Comparison of ENCODE assay signal across 18 mouse cellular contexts in the genomic region with DNA sequence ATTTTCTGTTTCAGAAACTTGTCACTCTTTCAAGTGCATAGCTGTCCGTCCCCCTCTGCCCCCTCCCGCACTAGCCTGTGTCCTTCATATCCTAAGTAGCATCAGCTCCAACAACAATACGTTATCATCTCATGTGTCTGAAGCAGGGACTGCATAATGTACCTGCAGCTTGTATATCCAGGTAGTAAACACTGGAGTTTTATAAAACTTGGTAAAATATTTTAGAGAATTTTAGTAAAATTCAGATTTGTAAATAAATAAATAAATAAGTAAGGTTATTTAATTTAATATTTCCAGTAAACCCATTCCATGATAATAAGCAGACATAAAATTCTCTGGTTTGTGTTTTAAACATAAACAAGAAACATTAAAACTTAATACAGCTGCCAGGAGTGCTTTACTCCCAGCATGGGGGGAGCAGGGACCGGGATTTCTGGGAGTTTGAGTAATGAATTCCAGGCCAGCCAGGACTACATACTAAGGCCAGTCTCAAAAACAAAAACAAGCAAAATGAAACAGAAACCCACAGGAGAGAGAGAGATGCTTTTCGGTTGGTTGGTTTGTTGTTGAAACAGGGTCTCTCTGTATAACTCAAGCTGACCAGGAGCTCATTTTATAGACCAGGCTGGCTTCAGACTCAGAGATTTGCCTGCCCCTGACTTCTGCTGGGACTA.
DNase-seq lines count a peak whose midpoint lies in the region; ATAC-seq lines count a peak whose summit lies in the region.
"Had no signal": no experiment of that assay in that cellular context is flagged by ENCODE, and none has a peak within 500 bp of the region (broad histone marks: within the 10 kb centered on the region; RNA-seq: fewer than 3 reads in every experiment).

No protein-coding gene starts in this region.

- WGBS in embryonic facial prominence, embryonic 11.5 days, result 56% methylated on average over 5 of the region's 5 CpGs
- WGBS in embryonic facial prominence, embryonic 10.5 days, result 64% methylated on average over 5 of the region's 5 CpGs
- WGBS in hindbrain, embryonic 15.5 days, result 74% methylated on average over 5 of the region's 5 CpGs
- WGBS in hindbrain, embryonic 12.5 days, result 69% methylated on average over 5 of the region's 5 CpGs
- WGBS in liver, embryonic 11.5 days, result 81% methylated on average over 5 of the region's 5 CpGs

- no peaks in the 10 kb centered on the region for H3K9me3 ChIP-seq in embryonic facial prominence, embryonic 11.5 days (replicated peaks; ENCODE audit: control insufficient read depth, low read length)
- H3K9me3 ChIP-seq in embryonic facial prominence, embryonic 10.5 days, result no peaks in the 10 kb centered on the region
- H3K9me3 ChIP-seq in hindbrain, embryonic 15.5 days, result no peaks in the 10 kb centered on the region
- H3K9me3 ChIP-seq in hindbrain, embryonic 12.5 days (replicated peaks), result no peaks in the 10 kb centered on the region
- H3K9me3 ChIP-seq in liver, embryonic 11.5 days (ENCODE audit: control insufficient read depth, low read length), result no peaks in the 10 kb centered on the region
- H3K9me3 ChIP-seq: G1E had no signal

- no peaks in the 10 kb centered on the region for H3K27me3 ChIP-seq in embryonic facial prominence, embryonic 11.5 days (ENCODE audit: control insufficient read depth, insufficient read depth, low read length)
- no peaks in the 10 kb centered on the region for H3K27me3 ChIP-seq in embryonic facial prominence, embryonic 10.5 days (replicated peaks; ENCODE audit: low read depth, poor library complexity, severe bottlenecking)
- no peaks in the 10 kb centered on the region for H3K27me3 ChIP-seq in hindbrain, embryonic 15.5 days
- no peaks in the 10 kb centered on the region for H3K27me3 ChIP-seq in hindbrain, embryonic 12.5 days
- no peaks in the 10 kb centered on the region for H3K27me3 ChIP-seq in liver, embryonic 11.5 days (replicated peaks; ENCODE audit: control insufficient read depth, insufficient read depth, low read length)

- DNase-seq in embryonic facial prominence, embryonic 11.5 days (ENCODE audit: low spot score), result peak; percentile 66
- no peak for DNase-seq in embryonic facial prominence, embryonic 10.5 days (ENCODE audit: low spot score)
- peak; percentile 73 for DNase-seq in Muller cell, postnatal 12 days (ENCODE audit: inconsistent ontology term)
- DNase-seq in forelimb bud, embryonic 11.5 days (ENCODE audit: low read depth, low spot score), result peak; percentile 58
- no peak for DNase-seq in cerebellum, adult 8-10 months
- no peak for DNase-seq in liver, embryonic 11.5 days (ENCODE audit: low spot score)
- DNase-seq: adrenal gland, postnatal 25 days; cerebellum, adult 11-12 months; cerebellum, postnatal 25 days; gastrocnemius, postnatal 25 days; kidney, adult 2 months; layer of hippocampus, postnatal 36 days; lung, adult 18-20 months; lung, postnatal 36 days; thymus, postnatal 14 days had no signal

- ATAC-seq in embryonic facial prominence, embryonic 11.5 days (replicated peaks; ENCODE audit: insufficient number of reproducible peaks, low FRiP score, low TSS enrichment, low read depth), result no peak
- ATAC-seq in hindbrain, embryonic 15.5 days (ENCODE audit: low FRiP score, low read depth), result no peak
- no peak for ATAC-seq in hindbrain, embryonic 12.5 days (ENCODE audit: low FRiP score)
- no peak for ATAC-seq in liver, embryonic 11.5 days (replicated peaks; ENCODE audit: low FRiP score)

- H3K36me3 ChIP-seq in embryonic facial prominence, embryonic 11.5 days (replicated peaks; ENCODE audit: control insufficient read depth, insufficient read depth, low read depth, low read length), result no peaks in the 10 kb centered on the region
- no peaks in the 10 kb centered on the region for H3K36me3 ChIP-seq in embryonic facial prominence, embryonic 10.5 days (replicated peaks)
- no peaks in the 10 kb centered on the region for H3K36me3 ChIP-seq in hindbrain, embryonic 15.5 days
- H3K36me3 ChIP-seq in hindbrain, embryonic 12.5 days, result no peaks in the 10 kb centered on the region
- no peaks in the 10 kb centered on the region for H3K36me3 ChIP-seq in liver, embryonic 11.5 days (ENCODE audit: control insufficient read depth, insufficient read depth, low read length)
- H3K36me3 ChIP-seq: G1E had no signal

- no peak overlapping the region for H3K27ac ChIP-seq in embryonic facial prominence, embryonic 11.5 days (replicated peaks; ENCODE audit: low read depth, low read length)
- H3K27ac ChIP-seq in embryonic facial prominence, embryonic 10.5 days (replicated peaks), result no peak overlapping the region
- 0 out of 2 replicates have a peak overlapping the region, but pooled peaks have one; percentile 25 for H3K27ac ChIP-seq in hindbrain, embryonic 15.5 days (replicated peaks)
- no peak overlapping the region for H3K27ac ChIP-seq in hindbrain, embryonic 12.5 days
- H3K27ac ChIP-seq in liver, embryonic 11.5 days (ENCODE audit: low read depth, low read length), result no peak overlapping the region

- H3K4me1 ChIP-seq in embryonic facial prominence, embryonic 11.5 days (ENCODE audit: control insufficient read depth, insufficient read depth, low read length), result no peaks in the 10 kb centered on the region
- peaks cover 21% of the 10 kb centered on the region for H3K4me1 ChIP-seq in embryonic facial prominence, embryonic 10.5 days
- peaks cover 14% of the 10 kb centered on the region for H3K4me1 ChIP-seq in hindbrain, embryonic 15.5 days (replicated peaks)
- 0 out of 2 replicates have a peak, but pooled peaks cover 7% of the 10 kb centered on the region for H3K4me1 ChIP-seq in hindbrain, embryonic 12.5 days
- peaks cover 6% of the 10 kb centered on the region; the same call in 1 of the 2 replicates for H3K4me1 ChIP-seq in liver, embryonic 11.5 days (replicated peaks; ENCODE audit: control insufficient read depth, insufficient read depth, low read length)

- H3K9ac ChIP-seq in embryonic facial prominence, embryonic 11.5 days (replicated peaks; ENCODE audit: low read length), result no peak overlapping the region
- no peak overlapping the region for H3K9ac ChIP-seq in hindbrain, embryonic 15.5 days
- no peak overlapping the region for H3K9ac ChIP-seq in hindbrain, embryonic 12.5 days
- H3K9ac ChIP-seq in liver, embryonic 11.5 days (ENCODE audit: low read depth, low read length), result no peak overlapping the region

- no peak overlapping the region for H3K4me2 ChIP-seq in embryonic facial prominence, embryonic 11.5 days (ENCODE audit: low read depth, low read length)
- no peak overlapping the region for H3K4me2 ChIP-seq in hindbrain, embryonic 15.5 days
- no peak overlapping the region for H3K4me2 ChIP-seq in hindbrain, embryonic 12.5 days (replicated peaks)
- no peak overlapping the region for H3K4me2 ChIP-seq in liver, embryonic 11.5 days

- H3K4me3 ChIP-seq in embryonic facial prominence, embryonic 11.5 days (ENCODE audit: low read depth, low read length), result no peak overlapping the region
- H3K4me3 ChIP-seq in embryonic facial prominence, embryonic 10.5 days, result no peak overlapping the region
- no peak overlapping the region for H3K4me3 ChIP-seq in hindbrain, embryonic 15.5 days
- H3K4me3 ChIP-seq in hindbrain, embryonic 12.5 days, result no peak overlapping the region
- no peak overlapping the region for H3K4me3 ChIP-seq in liver, embryonic 11.5 days (ENCODE audit: low read depth, low read length)

Comparison
In these comparisons a context has a peak if more than half of its experiments do, and no peak if none do; other contexts are left out.
1. DNase-seq: peak in embryonic facial prominence, embryonic 11.5 days (single experiment), Muller cell, postnatal 12 days (single experiment) and forelimb bud, embryonic 11.5 days (single experiment); none in embryonic facial prominence, embryonic 10.5 days (single experiment), cerebellum, adult 8-10 months (single experiment) and liver, embryonic 11.5 days (single experiment).